8 mouse cellular contexts compared by ENCODE assay signal in the genomic region with DNA sequence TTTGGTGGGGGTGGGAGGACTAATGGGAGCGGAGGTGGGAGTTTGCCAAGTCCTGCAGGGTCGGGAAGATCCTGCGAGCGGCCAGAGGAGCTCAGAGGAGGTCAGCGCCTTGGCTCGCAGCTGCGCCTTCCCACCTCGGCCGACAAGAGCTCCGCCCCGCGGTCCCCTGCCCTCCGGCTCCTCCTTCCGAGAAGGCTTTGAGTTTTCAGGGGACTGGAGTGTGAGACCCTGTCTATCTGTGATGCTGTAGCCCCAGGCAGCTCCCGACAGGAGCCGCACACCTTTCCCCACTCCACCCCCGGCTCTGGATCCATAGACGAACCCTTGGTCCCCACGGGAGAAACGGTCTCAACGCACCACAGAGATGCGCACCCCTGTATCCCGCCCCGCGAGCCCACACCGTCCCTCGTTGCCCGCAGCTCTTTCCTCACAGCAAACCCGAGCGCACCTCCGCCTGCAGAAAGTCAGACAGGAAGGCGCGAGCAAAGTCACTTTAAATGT. TPM values are rescaled to one million over a fixed set of nuclear protein-coding genes. Genes with fewer than 3 reads are reported as not detected.
DNase-seq lines count a peak whose midpoint lies in the region; ATAC-seq and TF ChIP-seq lines count a peak whose summit lies in the region.

A gene (minus strand): TSS at position 335 of the 501 bp plus-strand sequence.

- no peak for TF ChIP-seq POLR2A in bone marrow, adult 2 months (IDR thresholded peaks at IDR 0.05; ENCODE audit: borderline replicate concordance, control insufficient read depth, low read depth, low read length)

- no peak for TF ChIP-seq CTCF in E14TG2a.4 (conservative IDR thresholded peaks at IDR 0.05; ENCODE audit: low read length)
- TF ChIP-seq CTCF in bone marrow, adult 2 months (IDR thresholded peaks at IDR 0.05; ENCODE audit: control insufficient read depth, insufficient read depth, low read length), result no peak

- H3K36me3 ChIP-seq in E14TG2a.4 (ENCODE audit: insufficient read depth, low read length), result no peaks in the 10 kb centered on the region
- no peaks in the 10 kb centered on the region for H3K36me3 ChIP-seq in forebrain, embryonic 10.5 days (replicated peaks)
- H3K36me3 ChIP-seq in lung, embryonic 15.5 days, result no peaks in the 10 kb centered on the region

- H3K9ac ChIP-seq in lung, embryonic 15.5 days, result peak within 1 kb of the TSS; percentile 41

- intact Hi-C loops in heart, postnatal 14 days (cut with DNase I), result loop anchor here (5.0 kb wide), 1 partner anchor 90 kb away; no protein-coding TSS in a partner anchor

- H3K4me2 ChIP-seq in lung, embryonic 15.5 days, result peak within 1 kb of the TSS; percentile 99

- WGBS in bone marrow, adult 2 months, result under 1% methylated on average over 33 of the region's 33 CpGs
- under 1% methylated on average over 33 of the region's 33 CpGs for WGBS in forebrain, embryonic 10.5 days
- under 1% methylated on average over 33 of the region's 33 CpGs for WGBS in lung, embryonic 15.5 days

- ATAC-seq in lung, embryonic 15.5 days (ENCODE audit: borderline replicate concordance, extremely low read depth, low FRiP score, low TSS enrichment), result peak; percentile 70; the same call in 1 of the 2 replicates
- ATAC-seq in monocyte, adult 5-6 weeks (replicated peaks; ENCODE audit: insufficient number of reproducible peaks, low FRiP score, low TSS enrichment, poor library complexity, severe bottlenecking), result no peak

- no peak within 1 kb of the TSS for H3K27ac ChIP-seq in bone marrow, adult 2 months (ENCODE audit: control insufficient read depth, insufficient read depth, low read depth, low read length, poor library complexity)
- peak within 1 kb of the TSS; percentile 78 for H3K27ac ChIP-seq in forebrain, embryonic 10.5 days
- H3K27ac ChIP-seq in lung, embryonic 15.5 days, result peak within 1 kb of the TSS; percentile 20; the same call in 1 of the 2 replicates

- H3K4me3 ChIP-seq in E14TG2a.4 (replicated peaks; ENCODE audit: low read length), result peak within 1 kb of the TSS; percentile 78
- H3K4me3 ChIP-seq in bone marrow, adult 2 months (replicated peaks; ENCODE audit: control insufficient read depth, low read depth, low read length), result peak within 1 kb of the TSS; percentile 9
- peak within 1 kb of the TSS; percentile 68 for H3K4me3 ChIP-seq in forebrain, embryonic 10.5 days
- H3K4me3 ChIP-seq in lung, embryonic 15.5 days, result peak within 1 kb of the TSS; percentile 58

- DNase-seq in forebrain, embryonic 10.5 days (ENCODE audit: extremely low spot score, low spot score), result peak; percentile 81
- DNase-seq in heart, postnatal 14 days, result peak; percentile 62 to 69
- DNase-seq in kidney, postnatal 4 days, result peak; percentile 83 to 88
- peak; percentile 12 for DNase-seq in ovary, postnatal 14 days (ENCODE audit: low spot score)

- H3K27me3 ChIP-seq in E14TG2a.4 (ENCODE audit: insufficient read depth, low read length), result peaks cover 52% of the 10 kb centered on the region
- peaks cover 71% of the 10 kb centered on the region for H3K27me3 ChIP-seq in forebrain, embryonic 10.5 days (ENCODE audit: poor library complexity, severe bottlenecking)
- H3K27me3 ChIP-seq in lung, embryonic 15.5 days, result peaks cover 27% of the 10 kb centered on the region

- H3K9me3 ChIP-seq in E14TG2a.4 (ENCODE audit: low read length), result no peaks in the 10 kb centered on the region
- H3K9me3 ChIP-seq in forebrain, embryonic 10.5 days, result peaks cover 14% of the 10 kb centered on the region
- no peaks in the 10 kb centered on the region for H3K9me3 ChIP-seq in lung, embryonic 15.5 days

- H3K4me1 ChIP-seq in E14TG2a.4 (replicated peaks; ENCODE audit: low read depth, low read length), result peaks cover 24% of the 10 kb centered on the region
- no peaks in the 10 kb centered on the region for H3K4me1 ChIP-seq in bone marrow, adult 2 months (ENCODE audit: control insufficient read depth, insufficient read depth, low read length)
- H3K4me1 ChIP-seq in forebrain, embryonic 10.5 days, result peaks cover 39% of the 10 kb centered on the region
- peaks cover 12% of the 10 kb centered on the region for H3K4me1 ChIP-seq in lung, embryonic 15.5 days

RNA-seq across cellular contexts. Expression of the gene that starts here (rescaled TPM):
- polyA plus RNA-seq in bone marrow, adult 2 months (2011; ENCODE audit: insufficient read depth, insufficient read length, low replicate concordance, missing spikeins), result 0.62 TPM in 1 of 2 replicates, not detected in the other
- polyA plus RNA-seq in forebrain, embryonic 10.5 days (2016; fragmentation: Nextera tagmentation; extraction: Ambion mirVana), result 17.0 and 19.6 TPM in 2 replicates
- total RNA-seq in heart, postnatal 14 days (2021), result 1 to 10 TPM; 5.4 to 6.0 TPM
- polyA plus RNA-seq in lung, embryonic 15.5 days (2015; fragmentation: Nextera tagmentation; extraction: Ambion mirVana), result 1.3 and 1.9 TPM in 2 replicates
- total RNA-seq in monocyte, adult 5-6 weeks (2017), result not detected in 3 replicates

Comparison
In these comparisons a context has a peak if more than half of its experiments do, and no peak if none do; other contexts are left out.
1. H3K4me3 ChIP-seq: peak in every context shown above with its lines; median percentile 78 in E14TG2a.4; 68 in forebrain, embryonic 10.5 days; 58 in lung, embryonic 15.5 days; 9 in bone marrow, adult 2 months.
2. DNase-seq: peak in every context shown above with its lines; median percentile 86 in kidney, postnatal 4 days; 81 in forebrain, embryonic 10.5 days; 66 in heart, postnatal 14 days; 12 in ovary, postnatal 14 days.